Mouse (Mus musculus) liver, postnatal 0 days (tissue): Measurements from ENCODE around the gene Rap1b. TPM values are rescaled to one million over a fixed set of nuclear protein-coding genes. Genes with fewer than 3 reads are reported as not detected.

ENCODE experiments used
- ATAC-seq: fragments of 200-750 bp; cut with Nextera tagmentation; 2 replicates; pipeline ENCODE4 v1.8.0; 2017; ENCODE audit warnings: mild to moderate bottlenecking, moderate library complexity
- DNase-seq: peaks from one replicate; pipeline ENCODE4 v3.0.0-alpha.2; 2016
- H3K27ac ChIP-seq: fragments of 300-500 bp; sonication (generic); 2 replicates; pipeline ENCODE4 v1.5.1; 2014; ENCODE audit warnings: antibody characterized with exemption, moderate library complexity, mild to moderate bottlenecking, low read depth
- H3K27me3 ChIP-seq: fragments of 300-500 bp; sonication (generic); 2 replicates; pipeline ENCODE4 v1.6.1; 2014; ENCODE audit warnings: low read length, control low read depth, mixed read lengths; ENCODE audit not compliant: insufficient read depth
- H3K36me3 ChIP-seq: fragments of 300-500 bp; sonication (generic); replicated peaks from 2 replicates; pipeline ENCODE4 v1.6.1; 2014; ENCODE audit warnings: mild to moderate bottlenecking, control low read depth, low read length, moderate library complexity, mixed read lengths; ENCODE audit not compliant: insufficient read depth
- H3K4me1 ChIP-seq: fragments of 300-500 bp; sonication (generic); 2 replicates; pipeline ENCODE4 v1.6.1; 2014; ENCODE audit warnings: antibody characterized with exemption, mild to moderate bottlenecking, control low read depth; ENCODE audit not compliant: insufficient read depth
- H3K4me2 ChIP-seq: fragments of 300-500 bp; sonication (generic); 2 replicates; pipeline ENCODE4 v1.6.1; 2014; ENCODE audit warnings: low read depth, mild to moderate bottlenecking, low read length, moderate library complexity, mixed read lengths
- H3K4me3 ChIP-seq: fragments of 300-500 bp; sonication (generic); 2 replicates; pipeline ENCODE4 v1.5.1; 2014; ENCODE audit warnings: low read depth, low read length
- H3K9ac ChIP-seq: fragments of 300-500 bp; sonication (generic); replicated peaks from 2 replicates; pipeline ENCODE4 v1.6.1; 2014; ENCODE audit warnings: mild to moderate bottlenecking, moderate library complexity
- H3K9me3 ChIP-seq: fragments of 300-500 bp; sonication (generic); 2 replicates; pipeline ENCODE4 v1.6.1; 2016; ENCODE audit warnings: mild to moderate bottlenecking, control low read depth, low read length, mixed read lengths
- CTCF ChIP-seq: sonication (generic); IDR thresholded peaks from 2 replicates; pipeline ENCODE4 v1.5.1; 2016; ENCODE audit warnings: antibody characterized with exemption, low read depth
- EP300 ChIP-seq: IDR thresholded peaks from 2 replicates; pipeline ENCODE4 v1.6.1; 2016; ENCODE audit warnings: antibody characterized with exemption, low read depth, mild to moderate bottlenecking
- WGBS: fragments of 180-500 bp; shearing (Covaris S2); extraction: QIAGEN DNeasy Blood & Tissue Kit; methylation state at CpG from one replicate; pipeline ENCODE4 v1.1.7; 2014; ENCODE audit not compliant: insufficient replicate concordance; 5-methylcytosine and 5-hydroxymethylcytosine counted together
- polyA plus RNA-seq: library from polyadenylated mRNA; unstranded; fragments of >200 nt; fragmentation: Nextera tagmentation; extraction: Ambion mirVana; gene quantifications from 2 replicates; pipeline ENCODE4 v1.2.1, GENCODE M21; 2015

Rap1b gene
- polyA plus RNA-seq, 1 experiment from 2014 or later, result 105 TPM

DNA sequence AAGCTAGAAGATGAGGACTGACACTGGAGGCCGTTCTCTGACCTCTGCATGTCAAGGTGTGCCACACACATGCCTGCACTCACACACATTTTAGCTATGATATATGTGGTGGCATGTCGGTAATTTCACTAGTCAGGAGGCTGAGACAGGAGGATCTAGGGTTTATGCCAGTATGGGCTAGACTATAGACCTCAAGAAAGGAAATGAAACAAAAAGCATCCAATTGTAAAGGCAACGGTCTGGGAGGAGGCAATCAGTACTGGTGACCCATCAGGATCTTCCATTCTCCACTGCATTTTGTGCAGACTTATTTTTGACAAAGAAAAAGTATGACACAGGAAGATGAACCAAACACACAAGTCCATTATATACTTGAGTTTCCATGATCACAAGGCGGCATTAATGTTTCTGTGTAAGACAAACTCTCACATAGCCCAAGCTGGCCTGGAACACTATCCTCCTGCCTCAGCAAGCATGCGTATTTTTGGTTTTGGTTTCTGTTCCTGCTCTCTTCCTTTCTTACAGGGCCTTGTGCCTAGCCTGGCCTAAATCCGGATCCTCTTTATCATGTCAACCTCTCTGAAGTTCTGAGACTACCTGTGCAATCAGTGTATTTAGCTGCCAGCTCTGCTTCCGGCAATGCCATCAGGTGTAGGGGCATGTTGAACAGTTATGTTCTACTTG is 16.2 kb downstream of the Rap1b start:
- H3K4me1 ChIP-seq, result peaks cover 36% of the 10 kb centered on the region

DNA sequence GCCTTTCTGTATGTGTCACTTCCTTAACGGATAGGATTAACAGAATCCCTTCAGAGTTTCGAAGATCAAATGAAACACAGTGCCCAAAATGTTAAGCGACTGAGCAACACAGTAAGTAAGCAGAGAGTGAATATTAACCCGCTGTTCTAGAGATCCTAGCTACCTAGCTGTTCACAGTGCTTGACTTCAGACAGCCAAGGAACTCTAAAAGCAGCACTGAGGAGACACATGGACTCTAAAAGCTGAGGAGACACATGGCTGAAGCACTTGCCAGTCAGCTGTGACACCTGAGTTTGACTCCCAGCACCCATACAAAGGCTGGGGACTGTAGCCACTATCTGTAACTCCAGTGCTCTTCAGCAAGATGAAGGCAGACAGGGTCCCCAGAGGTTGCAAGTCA is 16.8 kb downstream of the Rap1b start:
- peaks cover 37% of the 10 kb centered on the region for H3K4me1 ChIP-seq

More for the DNA sequence above, 16.2 kb downstream of the Rap1b start:
- Histone ChIP-seq H3K9me3 (no peaks in the 10 kb centered on the region), H3K36me3 (no peaks in the 10 kb centered on the region), H3K27me3 (no peaks in the 10 kb centered on the region), H3K9ac (no peak overlapping the region), H3K4me2 (0 out of 2 replicates have a peak overlapping the region, but pooled peaks have one; percentile 7), H3K4me3 (no peak overlapping the region), H3K27ac (0 out of 2 replicates have a peak overlapping the region, but pooled peaks have one; percentile 14)
- DNase-seq, result no peak
- ATAC-seq, result no peak
- TF ChIP-seq CTCF (no peak), EP300 (no peak)
- WGBS, result 77% methylated on average over 7 of the region's 7 CpGs

DNA sequence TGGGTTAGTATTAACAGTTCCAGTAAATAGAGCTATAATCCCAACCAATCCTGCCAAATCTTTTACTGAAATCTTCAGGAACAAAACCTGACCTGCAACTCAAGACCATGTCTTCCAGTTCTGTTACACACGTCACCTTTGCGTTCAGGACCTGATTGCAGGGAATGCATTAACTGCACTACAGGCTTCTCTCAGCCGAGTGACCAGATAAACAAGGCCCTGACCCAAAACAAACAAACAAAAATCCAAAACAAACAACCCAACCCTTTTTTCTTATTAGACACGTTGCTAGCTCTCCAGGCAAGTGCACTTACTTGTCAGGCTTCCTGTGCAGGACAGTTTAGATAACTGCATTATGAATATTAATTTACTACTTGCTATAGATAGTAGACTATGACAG is 17.3 kb downstream of the Rap1b start:
- 52% methylated on average over 4 of the region's 4 CpGs for WGBS
- DNase-seq, result no peak
- H3K4me3 ChIP-seq, result no peak overlapping the region
- H3K9ac ChIP-seq, result no peak overlapping the region
- H3K27ac ChIP-seq, result no peak overlapping the region
- H3K9me3 ChIP-seq, result no peaks in the 10 kb centered on the region
- no peak for TF ChIP-seq CTCF
- no peak for TF ChIP-seq EP300
- H3K36me3 ChIP-seq, result peaks cover 2% of the 10 kb centered on the region
- H3K27me3 ChIP-seq, result no peaks in the 10 kb centered on the region
- no peak overlapping the region for H3K4me2 ChIP-seq
- no peak for ATAC-seq
- H3K4me1 ChIP-seq, result peaks cover 37% of the 10 kb centered on the region

More for the DNA sequence above, 16.8 kb downstream of the Rap1b start:
- 0 out of 2 replicates have a peak overlapping the region, but pooled peaks have one; percentile 14 for H3K27ac ChIP-seq
- H3K9ac ChIP-seq, result no peak overlapping the region
- H3K9me3 ChIP-seq, result no peaks in the 10 kb centered on the region
- ATAC-seq (no peak), DNase-seq (no peak)
- 0 out of 2 replicates have a peak overlapping the region, but pooled peaks have one; percentile 2 for H3K4me2 ChIP-seq
- TF ChIP-seq EP300 (no peak), CTCF (no peak)
- H3K27me3 ChIP-seq, result no peaks in the 10 kb centered on the region
- no peaks in the 10 kb centered on the region for H3K36me3 ChIP-seq
- WGBS, result 53% methylated on average over 4 of the region's 4 CpGs
- no peak overlapping the region for H3K4me3 ChIP-seq

GRCm38 (mm10) chr10:117824647-117825046 is 21.2 kb downstream of the Rap1b start:
- 65% methylated on average over 4 of the region's 4 CpGs for WGBS
- peaks cover 34% of the 10 kb centered on the region for H3K36me3 ChIP-seq
- TF ChIP-seq CTCF (no peak), EP300 (no peak)

GRCm38 (mm10) chr10:117824139-117824538 is 21.7 kb downstream of the Rap1b start:
- Histone ChIP-seq H3K27ac (no peak overlapping the region), H3K9me3 (no peaks in the 10 kb centered on the region), H3K4me1 (peaks cover 21% of the 10 kb centered on the region; the same call in 1 of the 2 replicates), H3K36me3 (peaks cover 39% of the 10 kb centered on the region), H3K4me3 (no peak overlapping the region), H3K9ac (no peak overlapping the region), H3K4me2 (no peak overlapping the region), H3K27me3 (no peaks in the 10 kb centered on the region)
- DNase-seq (no peak), ATAC-seq (no peak)
- WGBS, result 65% methylated on average over 4 of the region's 4 CpGs
- TF ChIP-seq CTCF (peak; percentile 21; the same call in 1 of the 2 replicates), EP300 (no peak)

More at GRCm38 (mm10) chr10:117824647-117825046, 21.2 kb downstream of the Rap1b start:
- ATAC-seq (no peak), DNase-seq (no peak)
- Histone ChIP-seq H3K27me3 (no peaks in the 10 kb centered on the region), H3K9ac (no peak overlapping the region), H3K4me3 (no peak overlapping the region), H3K4me2 (no peak overlapping the region), H3K9me3 (no peaks in the 10 kb centered on the region), H3K4me1 (peaks cover 26% of the 10 kb centered on the region; the same call in 1 of the 2 replicates), H3K27ac (no peak overlapping the region)

- Histone ChIP-seq H3K9me3 (no peaks in the 10 kb centered on the region), H3K9ac (no peak overlapping the region), H3K4me2 (no peak overlapping the region), H3K27ac (no peak overlapping the region), H3K27me3 (no peaks in the 10 kb centered on the region), H3K4me1 (peaks cover 16% of the 10 kb centered on the region; the same call in 1 of the 2 replicates), H3K4me3 (no peak overlapping the region), H3K36me3 (peaks cover 45% of the 10 kb centered on the region)
- 82% methylated on average over 6 of the region's 6 CpGs for WGBS
- DNase-seq (no peak), ATAC-seq (no peak)
- TF ChIP-seq CTCF (no peak), EP300 (no peak)
These were observed 22.5 kb downstream of the Rap1b start for GRCm38 (mm10) chr10:117823321-117823720.
